Mouse (Mus musculus) gastrocnemius, postnatal 36 days (tissue): ENCODE measurements around the gene Agtrap. TPM values are rescaled to one million over a fixed set of nuclear protein-coding genes. Genes with fewer than 3 reads are reported as not detected.
"Not testable (repeated sequence)": the region's sequence is repeated elsewhere in the genome, so short reads cannot be mapped to it uniquely, and the experiment has no call there.

Source experiments
- DNase-seq, 2 experiments: peaks; one replicate each; pipeline ENCODE4 v3.0.0; 2022
- intact Hi-C: fragments of 180-260 bp; cut with DNase I; formaldehyde crosslinking; loops from one replicate; pipeline ENCODE4 v1.15.1; 2025
- long read RNA-seq, 2 experiments: library from polyadenylated mRNA; stranded (forward); transcript quantifications; one replicate each; pipeline ENCODE4 v2.0.0; 2021
- total RNA-seq, 2 experiments: library from RNA; stranded (reverse); gene quantifications; 2 replicates each; pipeline ENCODE4 v1.2.3; 2021

Gene Agtrap
- 10 to 100 TPM in 1 of 2 experiments, 1 to 10 TPM in 1; 9.8 to 11.4 TPM for total RNA-seq
- long read RNA-seq, experiment 1, partial matches to known transcripts = 0 of 7 reads
- long read RNA-seq, experiment 1, other reads (novel, unspliced or antisense) = 3 of 7 reads
- long read RNA-seq, experiment 2, transcript Agtrap-201 (5 exons, 3,996 nt) = major isoform, 7 of 14 reads
- long read RNA-seq, experiment 2, partial matches to known transcripts = 0 of 14 reads
- long read RNA-seq, experiment 2, other reads (novel, unspliced or antisense) = 7 of 14 reads

GRCm38 (mm10) chr4:148087907-148088527 is at the start of gene Agtrap:
Agtrap (minus strand) TSS chr4:148088031.
- intact Hi-C loops = no loop called here
- peak; percentile 94 to 96 for DNase-seq

DNA sequence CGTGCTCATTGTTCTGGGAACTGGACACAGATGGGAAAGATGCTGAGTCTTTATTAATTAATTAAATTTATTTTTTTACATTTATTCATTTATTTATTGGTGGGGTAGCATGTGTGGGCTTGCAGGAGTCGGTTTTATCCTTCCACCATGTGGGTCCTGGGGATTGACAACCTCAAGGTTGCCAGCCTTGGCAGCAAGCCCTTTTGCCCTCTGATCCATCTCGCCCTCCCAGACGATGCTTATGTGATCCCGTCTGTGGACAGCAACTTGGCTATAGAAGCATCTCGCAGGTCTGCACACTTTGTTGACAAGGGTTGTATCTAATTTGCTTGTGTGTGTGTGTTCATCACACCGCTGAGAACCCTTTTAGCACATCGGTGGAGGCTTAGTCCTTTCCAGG is 49.7 kb upstream of the Agtrap start:
- DNase-seq = no peak
- intact Hi-C loops = no loop called here

GRCm38 (mm10) chr4:148134988-148135387 is 47.2 kb upstream of the Agtrap start:
- intact Hi-C loops = no loop called here
- DNase-seq = no peak

DNA sequence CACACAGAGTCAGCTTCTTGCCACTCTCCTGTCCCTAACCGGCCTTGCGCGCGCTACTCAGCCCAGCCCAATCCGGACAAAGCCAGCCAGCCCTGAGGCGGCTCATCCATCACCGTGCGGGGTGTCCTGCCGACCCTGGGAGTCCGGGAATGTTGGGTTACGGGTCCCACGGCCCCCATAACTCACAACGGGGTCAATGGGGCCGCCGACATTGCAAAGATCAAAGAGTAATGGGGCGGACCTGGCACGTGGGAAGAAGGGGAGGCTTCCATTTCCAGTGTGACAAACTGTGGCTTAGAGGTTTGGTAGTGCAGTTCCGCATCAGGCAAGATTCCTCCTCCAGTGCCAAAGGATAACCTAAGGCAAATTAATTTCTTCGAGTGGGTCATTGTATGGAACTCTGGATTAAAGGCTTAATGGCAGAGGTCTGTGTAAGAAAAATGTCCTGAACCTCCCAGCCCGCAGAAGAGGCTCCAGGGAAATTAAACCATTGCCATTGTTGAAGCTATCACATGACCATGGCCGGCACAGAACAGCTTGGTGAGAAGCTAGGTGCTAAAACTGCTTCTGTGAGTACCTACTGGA is 43.8 kb upstream of the Agtrap start:
- no peak for DNase-seq
- intact Hi-C loops = no loop called here

DNA sequence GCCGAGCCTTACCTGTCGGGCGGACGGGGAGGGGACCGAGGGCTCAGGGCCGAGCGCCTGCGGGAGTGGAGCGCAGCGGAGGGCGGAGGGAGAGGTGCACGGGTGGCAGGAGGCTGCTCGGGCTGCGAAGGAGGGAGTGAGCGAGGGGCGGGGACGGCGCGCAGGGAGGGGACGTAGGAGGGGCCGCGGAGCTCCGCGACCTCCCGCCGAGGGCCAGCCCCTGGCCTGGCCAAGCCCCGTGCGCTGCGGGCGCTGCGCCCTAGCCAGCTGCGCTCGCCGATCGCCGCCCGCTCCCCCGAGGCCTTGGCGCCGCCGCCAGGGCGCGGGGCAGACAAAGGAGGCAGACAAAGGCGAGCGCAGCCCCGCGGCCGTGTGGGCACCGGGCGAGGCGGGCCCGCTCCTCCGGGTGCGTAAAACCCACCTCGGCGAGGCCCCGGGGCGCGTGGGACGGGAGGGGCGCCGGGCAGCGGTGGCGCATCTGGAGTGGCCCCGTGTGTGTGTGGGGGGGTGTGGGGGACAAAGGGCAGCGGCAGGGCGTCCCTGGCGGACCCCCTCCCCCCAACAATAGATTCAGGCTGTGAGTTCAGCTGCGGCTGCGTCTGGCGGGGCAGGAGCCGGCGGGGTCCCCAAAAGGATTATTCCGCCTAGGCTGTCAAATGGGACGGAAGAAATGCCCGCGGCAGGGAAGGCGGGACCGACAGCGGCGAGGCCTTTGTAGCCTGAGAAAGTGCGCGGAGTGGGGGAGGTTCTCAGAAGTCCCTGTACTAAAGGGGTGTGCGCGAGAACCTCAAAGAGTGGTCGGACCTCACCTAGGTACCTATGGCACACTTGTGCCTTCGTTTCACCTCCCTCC is 43.0 kb upstream of the Agtrap start, which contains the start of gene Draxin:
Gene Draxin, minus strand, starts transcription at position 138 of the 853 bp plus-strand sequence.
- intact Hi-C loops = no loop called here
- no peak for DNase-seq

GRCm38 (mm10) chr4:148130133-148130532 is 42.3 kb upstream of the Agtrap start, which contains the start of gene Mad2l2:
Mad2l2 (plus strand) TSS chr4:148130384.
- no peak for DNase-seq
- intact Hi-C loops = no loop called here

DNA sequence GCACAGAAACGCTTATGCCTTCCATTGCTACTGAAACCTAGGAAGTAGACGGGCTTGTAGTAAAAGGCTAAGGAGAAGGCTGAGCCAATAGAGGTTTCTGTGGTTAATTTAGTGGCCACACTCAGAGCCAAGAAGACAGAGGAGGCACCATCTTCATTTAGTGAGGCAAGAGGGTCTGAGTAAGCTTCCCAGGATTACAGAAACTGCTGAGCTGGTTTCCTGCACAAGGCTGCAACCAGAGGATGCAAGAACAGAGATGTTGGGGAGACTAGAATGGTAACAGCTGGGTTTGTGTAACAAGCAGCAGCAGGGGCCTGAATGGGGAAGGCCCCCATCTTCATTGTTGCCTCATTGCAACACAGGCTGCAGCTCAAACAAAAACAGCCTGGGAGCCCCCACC is 40.8 kb upstream of the Agtrap start:
- no peak for DNase-seq

GRCm38 (mm10) chr4:148128241-148128640 is 40.4 kb upstream of the Agtrap start:
- DNase-seq = no peak

More for the DNA sequence above, 40.8 kb upstream of the Agtrap start:
- intact Hi-C loops = no loop called here

DNA sequence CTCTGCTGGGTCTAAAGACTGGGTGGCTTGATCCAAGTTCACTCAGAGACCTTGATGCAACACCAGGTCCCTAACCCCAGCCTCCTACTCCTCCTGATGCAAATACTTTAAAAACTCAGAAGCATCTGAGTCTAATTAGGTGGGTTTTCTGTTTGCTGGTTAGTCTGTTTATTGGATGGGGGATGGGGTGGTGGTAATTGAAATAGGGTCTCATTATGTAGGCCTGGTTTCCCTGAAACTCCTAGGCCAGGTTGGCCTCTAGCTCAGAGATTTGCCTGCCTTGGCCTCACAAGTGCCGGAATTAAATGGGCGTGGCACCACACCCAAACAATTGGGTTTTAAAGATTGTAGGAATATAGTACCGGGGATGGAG is 34.8 kb upstream of the Agtrap start:
- intact Hi-C loops = no loop called here
- DNase-seq = no peak

More at GRCm38 (mm10) chr4:148128241-148128640, 40.4 kb upstream of the Agtrap start:
- intact Hi-C loops = no loop called here

- intact Hi-C loops = no loop called here
- no peak for DNase-seq
Measured at GRCm38 (mm10) chr4:148121982-148122693, 34.3 kb upstream of the Agtrap start.

GRCm38 (mm10) chr4:148121362-148121761 is 33.5 kb upstream of the Agtrap start:
- intact Hi-C loops = no loop called here
- DNase-seq = no peak

GRCm38 (mm10) chr4:148120555-148120954 is 32.7 kb upstream of the Agtrap start:
- DNase-seq = no peak
- intact Hi-C loops = no loop called here

GRCm38 (mm10) chr4:148119578-148119977 is 31.7 kb upstream of the Agtrap start:
- intact Hi-C loops, DNase-seq: not testable (repeated sequence)

- no peak for DNase-seq
- intact Hi-C loops = no loop called here
Measured at GRCm38 (mm10) chr4:148117392-148117791, 29.6 kb upstream of the Agtrap start.

DNA sequence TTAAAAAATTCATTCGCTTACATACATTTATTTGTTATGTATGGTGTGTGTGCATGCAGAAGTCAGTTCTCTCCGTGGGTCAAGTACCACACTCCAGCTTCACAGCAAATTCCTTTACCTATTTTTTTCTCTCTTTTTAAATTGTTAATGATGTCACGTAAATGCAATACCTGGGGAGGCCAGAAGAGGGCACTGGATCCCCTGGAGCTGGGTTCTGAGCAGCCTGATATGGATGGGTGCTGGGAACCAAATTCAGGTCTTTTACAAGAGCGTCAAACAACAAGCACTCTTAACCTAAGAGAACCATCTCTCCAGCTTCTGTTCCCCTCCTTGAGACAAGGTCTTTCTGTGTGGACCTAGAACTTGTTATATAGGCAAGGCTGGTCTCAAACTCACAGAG is 28.8 kb upstream of the Agtrap start:
- DNase-seq = no peak
- intact Hi-C loops = no loop called here

GRCm38 (mm10) chr4:148115467-148115866 is 27.6 kb upstream of the Agtrap start:
- no peak for DNase-seq
- intact Hi-C loops = no loop called here

GRCm38 (mm10) chr4:148114758-148115391 is 27.0 kb upstream of the Agtrap start:
- peak; percentile 77 to 81 for DNase-seq
- intact Hi-C loops = loop anchor here (1.0 kb wide), 1 partner anchor 52 kb away; no protein-coding TSS in a partner anchor

GRCm38 (mm10) chr4:148112519-148112918 is 24.7 kb upstream of the Agtrap start:
- no peak for DNase-seq
- intact Hi-C loops = no loop called here

DNA sequence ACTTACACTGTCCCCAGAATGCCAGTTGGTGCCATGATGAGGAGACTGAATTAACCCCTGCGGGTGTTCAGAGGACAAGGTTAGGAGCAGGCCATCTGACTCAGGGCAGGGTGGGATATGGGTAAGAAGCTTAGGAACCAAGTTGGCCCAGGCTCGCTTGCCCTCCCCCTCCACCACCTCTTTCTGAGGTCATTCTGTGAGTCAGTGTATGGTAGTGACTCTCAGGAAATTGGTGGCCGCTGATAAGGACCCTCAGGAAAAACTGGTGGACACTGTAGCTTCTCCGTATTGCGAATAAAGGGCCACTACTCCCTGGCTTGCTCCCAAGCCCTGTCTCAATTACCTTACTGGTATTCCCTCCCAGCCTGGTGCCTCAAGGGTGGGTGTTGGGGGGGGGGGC is 21.4 kb upstream of the Agtrap start:
- no peak for DNase-seq
- intact Hi-C loops = no loop called here
